Mouse (Mus musculus) CH12.LX (cell line): ENCODE results near the gene Mrpl55. TPM values are rescaled to one million over a fixed set of nuclear protein-coding genes. Genes with fewer than 3 reads are reported as not detected.

Source experiments
- DNase-seq: peaks from one replicate; pipeline ENCODE4 v3.0.0-alpha.2; 2013; ENCODE audit errors: extremely low read depth
- H3K27ac ChIP-seq: 2 replicates; pipeline ENCODE4 v1.5.1; 2012; ENCODE audit warnings: low read depth, mild to moderate bottlenecking, control low read depth, moderate library complexity; ENCODE audit not compliant: insufficient read depth
- H3K27me3 ChIP-seq: replicated peaks from 2 replicates; pipeline ENCODE3; 2012; ENCODE audit warnings: inconsistent platforms
- H3K36me3 ChIP-seq, 2 experiments: replicated peaks in 1 of 2; 2 replicates each; pipeline versions ENCODE3 to v1.6.1; 2012; ENCODE audit warnings: inconsistent platforms in 1 of 2, low read length in 1 of 2, mild to moderate bottlenecking in 1 of 2, mixed read lengths in 1 of 2, moderate library complexity in 1 of 2; ENCODE audit not compliant: control insufficient read depth in 1 of 2, insufficient read depth in 1 of 2
- H3K4me1 ChIP-seq, 2 experiments: 2 replicates each; pipeline ENCODE4 v1.6.1; 2012; ENCODE audit warnings: inconsistent platforms in 1 of 2, moderate library complexity in 1 of 2; ENCODE audit not compliant: insufficient read depth in 2 of 2, control insufficient read depth in 1 of 2
- H3K4me2 ChIP-seq: 2 replicates; pipeline ENCODE4 v1.6.1; 2012; ENCODE audit warnings: low read depth, mild to moderate bottlenecking, control low read depth; ENCODE audit not compliant: poor library complexity, insufficient read depth, severe bottlenecking
- H3K4me3 ChIP-seq, 3 experiments: fragments of 150-350 bp in 1 of 3; sonication (generic) in 1 of 3; replicated peaks in 1 of 3; 2 replicates each; pipeline versions ENCODE3 to v1.5.1; 2011 to 2012; ENCODE audit warnings: low read depth in 2 of 3, low read length in 2 of 3, mild to moderate bottlenecking in 2 of 3, moderate library complexity in 2 of 3, control low read depth in 1 of 3, improper control_type of control experiment in 1 of 3, inconsistent platforms in 1 of 3, mixed read lengths in 1 of 3; ENCODE audit not compliant: poor library complexity in 1 of 3
- H3K79me2 ChIP-seq: replicated peaks from 2 replicates; pipeline ENCODE4 v1.6.1; 2012; ENCODE audit warnings: mild to moderate bottlenecking, moderate library complexity; ENCODE audit not compliant: control insufficient read depth, poor library complexity, insufficient read depth, severe bottlenecking; ENCODE audit errors: extremely low read depth
- H3K9ac ChIP-seq: 2 replicates; pipeline ENCODE4 v1.6.1; 2012; ENCODE audit warnings: low read depth, mild to moderate bottlenecking, control low read depth, moderate library complexity; ENCODE audit not compliant: insufficient read depth
- H3K9me3 ChIP-seq: replicated peaks from 2 replicates; pipeline ENCODE3; 2012; ENCODE audit warnings: low read length, inconsistent platforms, mixed read lengths
- BHLHE40 ChIP-seq: IDR thresholded peaks from 2 replicates; pipeline ENCODE4 v1.6.1; 2011; ENCODE audit warnings: mild to moderate bottlenecking, low read depth, low read length, improper control_type of control experiment
- CHD2 ChIP-seq: IDR thresholded peaks from 2 replicates; pipeline ENCODE4 v1.6.1; 2011; ENCODE audit warnings: low read length, improper control_type of control experiment
- CTCF ChIP-seq, 2 experiments: IDR thresholded peaks in 1 of 2; conservative IDR thresholded peaks in 1 of 2; 2 replicates each; pipeline ENCODE4 v1.5.1; 2011 to 2012; ENCODE audit warnings: low read depth in 2 of 2, low read length in 2 of 2, improper control_type of control experiment in 1 of 2, inconsistent platforms in 1 of 2, mild to moderate bottlenecking in 1 of 2, moderate library complexity in 1 of 2
- E2F4 ChIP-seq: IDR thresholded peaks from 2 replicates; pipeline ENCODE4 v1.6.1; 2011; ENCODE audit warnings: low read depth, low read length, improper control_type of control experiment; ENCODE audit not compliant: insufficient replicate concordance
- ELF1 ChIP-seq: IDR thresholded peaks from 2 replicates; pipeline ENCODE4 v1.6.1; 2014; ENCODE audit warnings: low read depth, mild to moderate bottlenecking, inconsistent platforms, low read length, improper control_type of control experiment
- EP300 ChIP-seq: IDR thresholded peaks from 2 replicates; pipeline ENCODE4 v1.6.1; 2011; ENCODE audit warnings: low read length, improper control_type of control experiment
- ETS1 ChIP-seq: conservative IDR thresholded peaks from 2 replicates; pipeline ENCODE4 v1.6.1; 2012; ENCODE audit warnings: low read depth, mild to moderate bottlenecking, inconsistent platforms, low read length, improper control_type of control experiment, moderate library complexity
- GABPA ChIP-seq: IDR thresholded peaks from 2 replicates; pipeline ENCODE4 v1.6.1; 2012; ENCODE audit warnings: low read depth, low read length, improper control_type of control experiment, inconsistent platforms; ENCODE audit not compliant: insufficient replicate concordance
- HCFC1 ChIP-seq: IDR thresholded peaks from 2 replicates; pipeline ENCODE4 v1.6.1; 2012; ENCODE audit warnings: low read depth, mild to moderate bottlenecking, inconsistent platforms, low read length, improper control_type of control experiment
- IRF4 ChIP-seq: IDR thresholded peaks from 2 replicates; pipeline ENCODE4 v1.6.1; 2014; ENCODE audit warnings: low read depth, mild to moderate bottlenecking, inconsistent platforms, low read length, improper control_type of control experiment
- JUN ChIP-seq: IDR thresholded peaks from 2 replicates; pipeline ENCODE4 v1.6.1; 2011; ENCODE audit warnings: low read depth, mild to moderate bottlenecking, low read length, improper control_type of control experiment, moderate library complexity; ENCODE audit not compliant: insufficient read depth
- JUND ChIP-seq: conservative IDR thresholded peaks from 2 replicates; pipeline ENCODE4 v1.6.1; 2011; ENCODE audit warnings: low read depth, low read length, improper control_type of control experiment
- KAT2A ChIP-seq: IDR thresholded peaks from 2 replicates; pipeline ENCODE4 v1.6.1; 2012; ENCODE audit warnings: low read length, improper control_type of control experiment, inconsistent platforms; ENCODE audit not compliant: insufficient replicate concordance
- MAX ChIP-seq: IDR thresholded peaks from 2 replicates; pipeline ENCODE4 v1.6.1; 2011; ENCODE audit warnings: low read length, improper control_type of control experiment
- MEF2A ChIP-seq: IDR thresholded peaks from 2 replicates; pipeline ENCODE4 v1.6.1; 2014; ENCODE audit warnings: low read depth, mild to moderate bottlenecking, inconsistent platforms, low read length, improper control_type of control experiment, borderline replicate concordance
- MXI1 ChIP-seq: IDR thresholded peaks from 2 replicates; pipeline ENCODE4 v1.6.1; 2011; ENCODE audit warnings: mild to moderate bottlenecking, low read depth, low read length, improper control_type of control experiment
- MYC ChIP-seq: IDR thresholded peaks from 2 replicates; pipeline ENCODE4 v1.6.1; 2011; ENCODE audit warnings: low read depth, mild to moderate bottlenecking, improper control_type of control experiment, low read length
- NELFE ChIP-seq: IDR thresholded peaks from 2 replicates; pipeline ENCODE4 v1.6.1; 2011; ENCODE audit warnings: low read depth, low read length, improper control_type of control experiment
- NRF1 ChIP-seq: IDR thresholded peaks from 2 replicates; pipeline ENCODE4 v1.6.1; 2014; ENCODE audit warnings: low read depth, mild to moderate bottlenecking, inconsistent platforms, low read length, improper control_type of control experiment, moderate library complexity
- PAX5 ChIP-seq: IDR thresholded peaks from 2 replicates; pipeline ENCODE4 v1.6.1; 2012; ENCODE audit warnings: low read length, inconsistent platforms, mixed read lengths
- POLR2AphosphoS2 ChIP-seq: IDR thresholded peaks from 2 replicates; pipeline ENCODE4 v1.6.1; 2011; ENCODE audit warnings: low read depth, low read length, improper control_type of control experiment
- RAD21 ChIP-seq: IDR thresholded peaks from 2 replicates; pipeline ENCODE4 v1.6.1; 2011; ENCODE audit warnings: low read depth, mild to moderate bottlenecking, low read length, improper control_type of control experiment, moderate library complexity
- RCOR1 ChIP-seq: conservative IDR thresholded peaks from 2 replicates; pipeline ENCODE4 v1.6.1; 2012; ENCODE audit warnings: low read depth, mild to moderate bottlenecking, inconsistent platforms, low read length, improper control_type of control experiment
- SIN3A ChIP-seq: IDR thresholded peaks from 2 replicates; pipeline ENCODE4 v1.6.1; 2012; ENCODE audit warnings: low read length, improper control_type of control experiment, inconsistent platforms
- SMC3 ChIP-seq: IDR thresholded peaks from 2 replicates; pipeline ENCODE4 v1.6.1; 2011; ENCODE audit warnings: low read depth, low read length, improper control_type of control experiment
- TBP ChIP-seq: conservative IDR thresholded peaks from 2 replicates; pipeline ENCODE4 v1.6.1; 2011; ENCODE audit warnings: low read depth, low read length, improper control_type of control experiment
- USF1 ChIP-seq: IDR thresholded peaks from 2 replicates; pipeline ENCODE4 v1.6.1; 2014; ENCODE audit warnings: low read depth, mild to moderate bottlenecking, inconsistent platforms, low read length, improper control_type of control experiment
- ZC3H11A ChIP-seq: IDR thresholded peaks from 2 replicates; pipeline ENCODE4 v1.6.1; 2012; ENCODE audit warnings: low read depth, mild to moderate bottlenecking, inconsistent platforms, low read length, improper control_type of control experiment
- ZNF384 ChIP-seq: IDR thresholded peaks from 2 replicates; pipeline ENCODE4 v1.6.1; 2012; ENCODE audit warnings: low read depth, low read length, improper control_type of control experiment, inconsistent platforms
- dilution Hi-C: fragments of 300-500 bp; cut with MboI; formaldehyde crosslinking; loops from 2 replicates; pipeline ENCODE4 v1.14.3; 2020; ENCODE audit warnings: low sequenced_read_pairs; ENCODE audit not compliant: extremely low pct_unique_long_range_greater_than_20kb, extremely low pct_ligation_motif_present
- in situ Hi-C: fragments of 300-500 bp; cut with MboI; formaldehyde crosslinking; loops from 3 replicates; pipeline ENCODE4 v1.14.3; 2019; ENCODE audit warnings: low sequenced_read_pairs, low pct_ligation_motif_present, low pct_unique_long_range_greater_than_20kb, mixed read lengths
- polyA plus RNA-seq: library from polyadenylated mRNA; unstranded; fragments of >175 nt; gene quantifications from 2 replicates; pipeline ENCODE4 v1.2.1, GENCODE M21; 2012; ENCODE audit warnings: low read depth; ENCODE audit not compliant: insufficient read length
- total RNA-seq, 2 experiments: library from RNA; depleted of rRNA; stranded (reverse); fragments of 300-350 nt in 1 of 2; fragments of >200 nt in 1 of 2; gene quantifications; 2 replicates each; pipeline ENCODE4 v1.2.3; 2012 to 2014

Mrpl55 gene
- total and polyA plus RNA-seq, 3 experiments: 74.4 to 92.9 (median 88.2) TPM

- TF ChIP-seq HCFC1 (peak; percentile 88), MAX (peak; percentile 52; the same call in 1 of the 2 replicates), SIN3A (no peak), MXI1 (peak; percentile 73; the same call in 1 of the 2 replicates), NRF1 (peak; percentile 95), ELF1 (peak; percentile 97), GABPA (no peak; the same call in 1 of the 2 replicates), SMC3 (no peak), KAT2A (peak; percentile 76; the same call in 1 of the 2 replicates), CTCF (conservative IDR thresholded peaks at IDR 0.05 in 1 of 2, IDR thresholded peaks at IDR 0.05 in 1 of 2; ENCODE audit: low read depth in 2 of 2, low read length in 2 of 2) (no peak), EP300 (no peak), NELFE (peak; percentile 97), E2F4 (no peak), POLR2AphosphoS2 (peak; percentile 77; the same call in 1 of the 2 replicates), PAX5 (no peak), IRF4 (no peak; the same call in 1 of the 2 replicates), USF1 (no peak; the same call in 1 of the 2 replicates), MEF2A (peak; percentile 87), JUND (no peak), MYC (no peak), RCOR1 (no peak), TBP (peak; percentile 82), JUN (no peak), CHD2 (peak; percentile 15; the same call in 1 of the 2 replicates)
Measured at GRCm38 (mm10) chr11:59228122-59228953, 26.1 kb downstream of the Mrpl55 start, which contains the start of gene Arf1 (continued).

GRCm38 (mm10) chr11:59230144-59230760 lies 28.0 kb downstream of the Mrpl55 start:
- Histone ChIP-seq H3K9ac (no peak overlapping the region), H3K4me2 (peak overlapping the region; percentile 44), H3K4me3 (no peak overlapping the region), H3K9me3 (no peaks in the 10 kb centered on the region), H3K4me1 (peaks cover 5 to 33% of the 10 kb centered on the region in 2 experiments; a peak in 3 of 4 replicates), H3K27ac (no peak overlapping the region), H3K79me2 (peaks cover 27% of the 10 kb centered on the region), H3K27me3 (no peaks in the 10 kb centered on the region), H3K36me3 (peaks cover 0 to 5% of the 10 kb centered on the region in 2 experiments)
- dilution Hi-C loops: no loop called here
- in situ Hi-C loops: no loop called here
- TF ChIP-seq BHLHE40 (0 out of 2 replicates have a peak, but pooled peaks have one; percentile 7), ELF1 (peak; percentile 48; the same call in 1 of the 2 replicates), NELFE (peak; percentile 40; the same call in 1 of the 2 replicates), HCFC1 (peak; percentile 17; the same call in 1 of the 2 replicates), ZC3H11A (no peak), MEF2A (peak; percentile 11; the same call in 1 of the 2 replicates), RAD21 (peak; percentile 63), JUND (no peak), ETS1 (no peak), JUN (no peak), SMC3 (peak; percentile 67), ZNF384 (no peak), SIN3A (0 out of 2 replicates have a peak, but pooled peaks have one; percentile 33), CTCF (conservative IDR thresholded peaks at IDR 0.05 in 1 of 2, IDR thresholded peaks at IDR 0.05 in 1 of 2; ENCODE audit: low read depth in 2 of 2, low read length in 2 of 2) (peak; percentile 70 to 90), IRF4 (peak; percentile 56; the same call in 1 of the 2 replicates)
- peak; percentile 71 for DNase-seq
